Mouse (Mus musculus): ENCODE data around the gene Gm45717.

Gene Gm45717

DNA sequence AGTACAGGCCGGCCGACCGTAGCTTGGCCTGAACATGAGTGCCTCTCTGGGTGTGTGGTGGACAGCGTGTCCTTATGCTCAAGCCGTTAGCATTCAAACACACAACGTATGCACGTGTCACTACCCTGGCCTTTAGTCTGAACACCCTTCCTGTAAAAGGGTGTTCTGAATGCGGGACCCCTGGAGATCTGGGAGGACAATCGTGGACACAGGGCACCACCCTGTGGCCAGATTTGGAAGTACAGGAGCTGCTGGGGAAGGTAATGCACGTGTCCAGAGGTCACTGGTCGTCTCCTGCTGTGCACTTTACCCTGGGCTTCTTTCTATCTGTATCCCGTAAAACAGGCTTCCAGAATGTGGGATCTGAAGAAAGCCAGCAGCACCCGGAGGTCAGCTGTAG, 52.5 kb downstream of the Gm45717 start:
- DNase-seq (ENCODE audit: low spot score): peak; percentile 34

DNA sequence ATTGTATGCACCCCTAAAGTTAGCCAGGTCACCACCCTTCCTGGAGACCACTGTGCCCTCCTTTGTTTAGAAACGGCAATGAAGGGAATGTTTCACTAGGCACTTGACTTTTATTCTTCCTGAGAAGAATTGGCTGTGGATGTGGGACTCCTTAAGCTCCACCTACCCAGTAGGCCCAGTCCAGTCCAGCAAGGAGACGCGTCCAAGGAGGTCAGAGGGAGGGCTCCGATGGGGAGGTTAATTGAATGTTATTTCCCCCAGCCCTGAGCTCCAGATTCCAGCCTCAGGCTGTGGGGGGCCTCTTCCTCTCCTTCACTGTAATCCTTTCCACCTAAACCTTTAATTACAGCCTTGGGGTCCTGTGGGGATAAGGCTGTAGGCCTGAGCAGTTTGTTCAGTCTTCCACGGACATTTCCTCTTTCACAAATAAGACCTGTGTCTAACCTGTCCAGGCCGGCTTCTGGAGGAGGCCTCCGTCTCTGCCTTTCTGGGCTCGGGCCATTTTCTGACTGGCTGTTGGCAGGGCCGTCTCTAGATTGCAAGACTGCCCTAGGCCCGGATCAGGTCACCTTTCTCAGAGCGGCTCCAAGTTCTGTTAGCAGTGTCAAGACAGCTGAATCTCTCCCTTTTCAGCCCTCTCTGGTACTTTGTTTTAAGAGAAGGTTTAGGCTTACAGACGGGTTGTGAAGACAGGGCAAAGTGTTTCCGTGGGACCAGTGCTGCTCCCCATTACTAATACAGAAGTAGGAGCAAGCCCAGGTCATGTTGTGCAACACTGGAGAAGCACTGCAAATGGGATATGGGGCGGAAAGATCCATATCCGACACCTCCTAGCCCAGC, 53.5 kb downstream of the Gm45717 start:
- DNase-seq (ENCODE audit: low spot score): no peak

DNA sequence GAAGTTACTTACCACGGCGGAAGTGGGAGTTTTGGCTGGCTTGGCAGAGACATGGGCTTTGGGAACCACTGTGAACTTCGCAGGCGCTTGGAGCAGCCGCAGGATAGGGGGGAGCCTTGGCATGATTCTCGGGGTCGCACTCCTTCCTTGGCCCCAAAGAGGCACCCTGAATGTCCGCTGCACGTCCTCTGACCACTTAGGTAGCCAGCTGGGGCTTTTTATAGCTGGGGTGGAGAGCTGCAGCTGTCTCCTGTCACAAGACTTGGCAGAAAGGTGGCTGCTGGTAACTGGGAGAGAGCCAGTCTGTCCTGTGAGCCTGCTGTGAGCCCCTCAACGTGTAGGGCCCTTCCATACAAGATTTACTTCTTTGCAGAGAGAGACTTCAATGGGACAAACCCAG, 55.5 kb downstream of the Gm45717 start, which contains the start of gene Cox8b:
Gene Cox8b, minus strand, starts transcription at position 227 of the 400 bp plus-strand sequence.
- no peak for DNase-seq (ENCODE audit: low spot score)

Measured in ovary, adult 18-20 months (tissue).